Mouse (Mus musculus): ENCODE results near the gene Syt2. TPM values are rescaled to one million over a fixed set of nuclear protein-coding genes. Genes with fewer than 3 reads are reported as not detected.

Gene Syt2
- polyA plus RNA-seq, 1 experiment from 2014 or later, result 0.48 TPM

DNA sequence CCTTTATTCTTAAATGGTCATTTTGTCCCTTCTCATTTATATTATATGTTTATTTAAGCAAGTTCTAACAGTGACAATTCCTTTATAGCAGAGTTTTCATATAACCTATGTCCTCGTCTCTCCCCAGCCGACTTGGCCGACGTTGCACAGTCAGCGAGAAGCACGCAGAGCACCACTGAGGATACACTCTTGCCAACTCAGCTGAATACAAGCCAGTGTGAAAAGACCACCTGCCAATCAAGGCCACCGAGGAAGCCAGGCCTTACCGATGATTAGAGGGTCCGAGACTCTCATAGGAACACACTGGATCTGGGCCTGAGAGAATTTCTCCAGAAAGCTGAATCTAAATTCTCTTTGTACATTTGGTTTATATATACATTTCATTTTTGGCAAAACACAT, 159.0 kb downstream of the Syt2 start:
- Histone ChIP-seq H3K4me1 (replicated peaks; ENCODE audit: control insufficient read depth, insufficient read depth, low read length) (no peaks in the 10 kb centered on the region), H3K9ac (ENCODE audit: low read depth, low read length) (no peak overlapping the region), H3K4me3 (ENCODE audit: low read depth, low read length) (no peak overlapping the region), H3K27ac (ENCODE audit: low read depth, low read length) (no peak overlapping the region), H3K9me3 (ENCODE audit: control insufficient read depth) (no peaks in the 10 kb centered on the region), H3K36me3 (ENCODE audit: control insufficient read depth, insufficient read depth) (no peaks in the 10 kb centered on the region), H3K27me3 (replicated peaks; ENCODE audit: control insufficient read depth, insufficient read depth, low read length) (no peaks in the 10 kb centered on the region), H3K4me2 (replicated peaks; ENCODE audit: low read depth) (no peak overlapping the region)
- 77% methylated on average over 9 of the region's 9 CpGs for WGBS
- no peak for ATAC-seq
- TF ChIP-seq CTCF (IDR thresholded peaks at IDR 0.05; ENCODE audit: low read depth), result no peak

Small RNAs within 50 kb of the gene (microRNA-seq; reads per million reads assigned to microRNA genes)
- not detected for gene Gm22232

Other genes starting within 250 kb of the Syt2 start
- 9.4 and 10.1 TPM in 2 replicates for gene Cyb5r1, start 241.1 kb upstream of the Syt2 start, polyA plus RNA-seq (2015; fragmentation: Nextera tagmentation; extraction: Ambion mirVana)
- 77.3 and 81.4 TPM in 2 replicates for gene Adipor1, start 231.3 kb upstream of the Syt2 start, polyA plus RNA-seq (2015; fragmentation: Nextera tagmentation; extraction: Ambion mirVana)
- gene Klhl12, start 191.1 kb upstream of the Syt2 start, polyA plus RNA-seq (2015; fragmentation: Nextera tagmentation; extraction: Ambion mirVana), result 7.2 and 8.1 TPM in 2 replicates
- 25.9 and 26.2 TPM in 2 replicates for gene Rabif, start 152.0 kb upstream of the Syt2 start, polyA plus RNA-seq (2015; fragmentation: Nextera tagmentation; extraction: Ambion mirVana)
- not detected in 2 replicates for gene Mgat4e, start 97.0 kb upstream of the Syt2 start, polyA plus RNA-seq (2015; fragmentation: Nextera tagmentation; extraction: Ambion mirVana)
- 12.6 and 13.0 TPM in 2 replicates for gene Kdm5b, start 86.5 kb upstream of the Syt2 start, polyA plus RNA-seq (2015; fragmentation: Nextera tagmentation; extraction: Ambion mirVana)

Data from intestine, postnatal 0 days (tissue).